Mouse (Mus musculus) forebrain, postnatal 0 days (tissue): ENCODE data around the gene Dop1a. TPM values are rescaled to one million over a fixed set of nuclear protein-coding genes. Genes with fewer than 3 reads are reported as not detected.

Experiments used
- ATAC-seq: fragments of 200-750 bp; cut with Nextera tagmentation; 2 replicates; pipeline ENCODE4 v1.8.0; 2017; ENCODE audit warnings: mild to moderate bottlenecking, moderate library complexity
- DNase-seq: peaks from one replicate; pipeline ENCODE4 v3.0.0-alpha.2; 2015
- H3K27ac ChIP-seq: fragments of 300-500 bp; sonication (generic); 2 replicates; pipeline ENCODE4 v1.5.1; 2014; ENCODE audit warnings: low read depth, mild to moderate bottlenecking, antibody characterized with exemption, low read length, moderate library complexity, mixed read lengths
- H3K27me3 ChIP-seq: fragments of 300-500 bp; sonication (generic); 2 replicates; pipeline ENCODE4 v1.6.1; 2014; ENCODE audit warnings: mild to moderate bottlenecking, low read length, mixed read lengths; ENCODE audit not compliant: insufficient read depth
- H3K36me3 ChIP-seq: fragments of 300-500 bp; sonication (generic); 2 replicates; pipeline ENCODE4 v1.6.1; 2014; ENCODE audit warnings: mild to moderate bottlenecking, moderate library complexity; ENCODE audit not compliant: insufficient read depth
- H3K4me1 ChIP-seq: fragments of 300-500 bp; sonication (generic); 2 replicates; pipeline ENCODE4 v1.6.1; 2014; ENCODE audit warnings: antibody characterized with exemption; ENCODE audit not compliant: insufficient read depth
- H3K4me2 ChIP-seq: fragments of 300-500 bp; sonication (generic); 2 replicates; pipeline ENCODE4 v1.6.1; 2014; ENCODE audit warnings: low read depth, mild to moderate bottlenecking, moderate library complexity
- H3K4me3 ChIP-seq: fragments of 300-500 bp; sonication (generic); 2 replicates; pipeline ENCODE4 v1.5.1; 2014; ENCODE audit warnings: low read depth, low read length, mixed read lengths
- H3K9ac ChIP-seq: fragments of 300-500 bp; sonication (generic); 2 replicates; pipeline ENCODE4 v1.6.1; 2014; ENCODE audit warnings: mild to moderate bottlenecking
- H3K9me3 ChIP-seq: fragments of 300-500 bp; sonication (generic); 2 replicates; pipeline ENCODE4 v1.6.1; 2016; ENCODE audit warnings: low read length
- CTCF ChIP-seq: sonication (generic); IDR thresholded peaks from 2 replicates; pipeline ENCODE4 v1.5.1; 2016; ENCODE audit warnings: antibody characterized with exemption, control low read depth, low read depth
- WGBS: fragments of 180-500 bp; shearing (Covaris S2); extraction: QIAGEN DNeasy Blood & Tissue Kit; methylation state at CpG from one replicate; pipeline ENCODE4 v1.1.7; 2014; 5-methylcytosine and 5-hydroxymethylcytosine counted together
- polyA plus RNA-seq: library from polyadenylated mRNA; unstranded; fragments of >200 nt; fragmentation: Nextera tagmentation; extraction: Ambion mirVana; gene quantifications from 2 replicates; pipeline ENCODE4 v1.2.1, GENCODE M21; 2015
- total RNA-seq: library from RNA; depleted of rRNA; stranded (reverse); fragments of >200 nt; gene quantifications from 2 replicates; pipeline ENCODE4 v1.2.3, GENCODE M21; 2014

Gene Dop1a
- total and polyA plus RNA-seq, 2 experiments from 2014 or later, result 18.2 to 71.1 TPM

DNA sequence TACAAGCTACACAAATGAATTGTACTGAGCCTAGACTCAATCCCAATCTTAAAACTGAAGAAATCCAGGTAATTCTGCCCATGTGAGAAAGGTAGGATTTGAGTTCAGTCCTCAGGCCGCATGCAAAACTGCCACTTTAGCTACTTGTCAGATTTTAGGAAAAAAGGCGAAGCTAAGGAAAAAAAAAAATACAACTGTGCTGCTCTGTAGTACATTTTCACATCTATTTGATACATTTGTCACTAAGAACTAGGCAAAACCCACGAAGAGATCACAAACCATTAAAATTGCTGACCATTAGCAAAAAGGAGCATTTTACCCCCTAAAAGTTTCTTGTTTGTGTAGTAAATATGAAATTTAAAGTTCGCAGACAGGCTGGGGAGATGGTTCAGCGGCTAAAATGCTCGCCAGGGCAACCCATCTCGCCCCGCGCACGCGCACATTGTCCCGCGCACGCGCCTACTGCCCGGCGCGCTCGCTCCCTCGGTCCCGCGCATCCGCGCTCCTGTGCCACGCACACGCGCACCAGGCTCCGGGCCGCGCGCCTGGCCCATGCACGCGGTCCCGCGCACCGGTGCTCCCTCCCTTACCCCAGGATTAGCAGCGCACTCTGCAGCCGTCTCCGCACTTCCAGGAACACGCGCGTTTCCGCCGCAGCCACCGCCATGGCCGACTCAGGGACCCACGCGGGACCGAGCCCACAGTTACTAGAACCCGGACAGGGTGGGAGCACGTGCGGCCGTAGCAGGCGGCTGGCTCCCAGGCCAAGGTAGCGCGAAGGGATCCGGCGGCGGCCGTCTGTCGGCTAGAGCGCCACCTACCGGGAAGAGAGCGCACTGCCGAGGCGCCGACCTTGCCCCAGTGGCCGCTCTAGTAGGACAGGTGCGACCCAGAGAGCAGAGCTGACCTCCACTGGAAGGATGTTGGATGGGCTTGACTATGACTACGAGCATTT, 2.5 kb upstream of the Dop1a start, which contains the start of gene Ube2cbp:
Gene Ube2cbp (minus strand): TSS at position 800 of the 955 bp plus-strand sequence.
- peak within 1 kb of the TSS; percentile 65 for H3K4me3 ChIP-seq
- TF ChIP-seq CTCF, result peak; percentile 96
- H3K27me3 ChIP-seq, result no peaks in the 10 kb centered on the region
- no peaks in the 10 kb centered on the region for H3K9me3 ChIP-seq
- H3K9ac ChIP-seq, result peak within 1 kb of the TSS; percentile 86
- peaks cover 8% of the 10 kb centered on the region; the same call in 1 of the 2 replicates for H3K4me1 ChIP-seq
- H3K4me2 ChIP-seq, result peak within 1 kb of the TSS; percentile 57
- H3K27ac ChIP-seq, result peak within 1 kb of the TSS; percentile 92
- H3K36me3 ChIP-seq, result no peaks in the 10 kb centered on the region
- DNase-seq, result peak; percentile 97
- ATAC-seq, result peak; percentile 82
- 1% methylated on average over 70 of the region's 70 CpGs for WGBS

DNA sequence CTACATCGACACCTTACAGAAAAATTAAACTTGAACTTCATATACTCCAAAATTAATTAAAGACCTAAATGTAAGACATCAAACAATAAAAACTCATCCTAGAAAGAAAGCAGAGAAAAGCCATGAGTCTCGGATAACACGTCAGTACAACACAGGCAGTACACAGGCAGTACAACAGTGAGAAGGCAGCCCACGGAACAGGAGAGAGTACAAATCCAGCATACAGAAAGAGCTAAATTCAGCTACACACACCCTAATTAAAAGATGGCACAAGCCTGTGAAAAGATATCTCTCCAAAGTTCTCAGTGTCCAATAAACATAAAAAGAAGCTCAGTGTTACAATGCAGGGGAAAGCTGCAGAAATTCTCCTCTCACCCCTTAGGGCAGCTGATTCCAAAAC, 9.0 kb downstream of the Dop1a start:
- 80% methylated on average over 4 of the region's 4 CpGs for WGBS
- ATAC-seq, result no peak

DNA sequence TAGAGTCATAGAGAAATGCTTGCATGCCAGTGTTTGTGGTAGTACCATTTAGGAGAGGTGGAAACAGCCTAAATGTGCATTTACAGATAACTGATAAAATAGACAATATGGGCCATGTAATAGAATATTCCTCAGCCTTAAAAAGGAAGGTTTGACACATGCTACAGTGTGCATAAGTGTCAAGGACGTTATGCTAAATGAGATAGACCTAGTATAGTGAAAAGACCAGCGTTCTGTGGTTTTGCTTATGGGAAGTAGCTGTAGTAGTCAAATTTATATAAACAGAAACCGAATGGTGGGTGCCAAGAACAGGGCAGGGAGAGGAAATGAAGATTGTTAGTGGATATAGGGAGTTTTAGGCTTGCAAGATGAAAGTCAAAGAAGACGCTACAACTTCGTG, 9.8 kb downstream of the Dop1a start:
- no peak overlapping the region for H3K4me3 ChIP-seq
- TF ChIP-seq CTCF, result no peak
- no peaks in the 10 kb centered on the region for H3K27me3 ChIP-seq
- no peaks in the 10 kb centered on the region for H3K9me3 ChIP-seq
- 79% methylated on average over 5 of the region's 5 CpGs for WGBS
- H3K27ac ChIP-seq, result no peak overlapping the region
- H3K4me2 ChIP-seq, result no peak overlapping the region
- no peak for ATAC-seq
- no peaks in the 10 kb centered on the region for H3K4me1 ChIP-seq
- no peak for DNase-seq
- no peaks in the 10 kb centered on the region for H3K36me3 ChIP-seq
- no peak overlapping the region for H3K9ac ChIP-seq

More for the DNA sequence above, 9.0 kb downstream of the Dop1a start:
- H3K4me1 ChIP-seq, result no peaks in the 10 kb centered on the region
- DNase-seq, result no peak
- no peak overlapping the region for H3K4me3 ChIP-seq
- H3K36me3 ChIP-seq, result no peaks in the 10 kb centered on the region
- H3K9ac ChIP-seq, result no peak overlapping the region
- TF ChIP-seq CTCF, result no peak
- H3K9me3 ChIP-seq, result no peaks in the 10 kb centered on the region
- no peak overlapping the region for H3K27ac ChIP-seq
- H3K27me3 ChIP-seq, result no peaks in the 10 kb centered on the region
- H3K4me2 ChIP-seq, result no peak overlapping the region

DNA sequence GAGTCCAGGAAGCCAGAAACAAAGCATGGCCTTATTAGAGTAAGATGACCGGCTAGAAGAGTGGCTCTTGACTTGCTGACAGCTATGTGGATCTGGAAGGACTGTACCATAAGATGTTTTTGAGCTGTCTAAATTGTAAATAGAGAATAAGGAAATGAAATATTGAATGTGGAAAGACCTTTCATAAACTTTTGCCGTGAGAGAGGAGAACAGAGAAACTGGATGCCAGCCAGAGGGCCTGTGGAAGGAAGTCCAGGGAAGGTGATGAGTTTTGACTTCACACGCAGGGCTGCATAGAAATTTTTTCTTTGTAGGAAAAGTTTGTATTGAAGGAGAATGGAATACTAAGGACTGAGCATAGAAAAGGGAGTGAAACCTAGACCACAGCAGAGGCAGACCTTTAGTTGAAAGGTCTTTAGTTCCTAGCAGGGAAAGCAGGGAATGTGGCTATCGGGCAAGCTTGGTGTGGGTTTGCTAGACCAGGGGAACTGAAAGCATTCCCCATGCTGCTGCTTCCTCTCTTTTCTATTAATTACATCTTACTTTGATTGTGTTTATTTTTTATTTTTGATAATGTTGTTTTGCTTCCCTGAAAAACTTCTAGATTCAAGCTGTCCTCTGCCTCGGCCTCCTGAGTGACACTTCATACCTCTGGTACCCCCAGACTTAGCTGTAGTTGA, 11.6 kb downstream of the Dop1a start:
- no peak for ATAC-seq
- H3K9me3 ChIP-seq, result no peaks in the 10 kb centered on the region
- no peak for TF ChIP-seq CTCF
- no peak overlapping the region for H3K9ac ChIP-seq
- H3K27me3 ChIP-seq, result no peaks in the 10 kb centered on the region
- H3K4me1 ChIP-seq, result no peaks in the 10 kb centered on the region
- WGBS, result 81% methylated on average over 5 of the region's 5 CpGs
- DNase-seq, result no peak
- H3K27ac ChIP-seq, result no peak overlapping the region
- H3K4me2 ChIP-seq, result no peak overlapping the region
- no peak overlapping the region for H3K4me3 ChIP-seq
- H3K36me3 ChIP-seq, result no peaks in the 10 kb centered on the region

DNA sequence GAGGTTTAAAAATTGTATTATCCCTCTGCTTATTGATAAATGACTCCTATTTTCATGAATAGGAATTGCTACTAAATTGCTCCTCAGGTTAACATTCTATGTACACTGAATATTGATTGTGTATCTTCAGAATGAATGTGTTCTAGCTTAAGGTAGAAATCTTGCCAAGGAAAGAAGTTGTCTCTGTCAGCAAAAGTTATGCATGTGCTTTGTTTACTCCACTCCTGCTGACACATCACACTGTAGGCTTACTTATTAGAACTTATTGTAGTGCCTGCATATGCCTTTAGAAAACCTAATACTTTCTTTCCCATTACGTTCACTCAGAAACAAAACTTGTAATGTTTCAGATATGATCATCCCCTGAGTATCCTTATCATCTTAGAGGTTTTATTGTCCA, 15.3 kb downstream of the Dop1a start:
- no peak overlapping the region for H3K4me3 ChIP-seq
- no peak overlapping the region for H3K9ac ChIP-seq
- H3K9me3 ChIP-seq, result no peaks in the 10 kb centered on the region
- DNase-seq (no peak), ATAC-seq (no peak)
- H3K27ac ChIP-seq, result no peak overlapping the region
- WGBS, result 82% methylated on average over 1 of the region's 1 CpGs
- no peaks in the 10 kb centered on the region for H3K36me3 ChIP-seq
- no peaks in the 10 kb centered on the region for H3K27me3 ChIP-seq
- no peak for TF ChIP-seq CTCF
- H3K4me1 ChIP-seq, result no peaks in the 10 kb centered on the region
- H3K4me2 ChIP-seq, result no peak overlapping the region

GRCm38 (mm10) chr9:86491740-86492139, 24.8 kb downstream of the Dop1a start:
- H3K4me1 ChIP-seq, result no peaks in the 10 kb centered on the region
- H3K27ac ChIP-seq, result no peak overlapping the region
- H3K36me3 ChIP-seq, result peaks cover 38% of the 10 kb centered on the region
- no peaks in the 10 kb centered on the region for H3K27me3 ChIP-seq
- H3K4me2 ChIP-seq, result no peak overlapping the region
- H3K9me3 ChIP-seq, result no peaks in the 10 kb centered on the region
- WGBS, result 86% methylated on average over 2 of the region's 2 CpGs
- H3K4me3 ChIP-seq, result no peak overlapping the region
- TF ChIP-seq CTCF, result no peak
- no peak for DNase-seq
- no peak for ATAC-seq
- no peak overlapping the region for H3K9ac ChIP-seq

- Histone ChIP-seq H3K27me3 (no peaks in the 10 kb centered on the region), H3K9ac (no peak overlapping the region), H3K4me1 (no peaks in the 10 kb centered on the region), H3K4me2 (no peak overlapping the region), H3K4me3 (no peak overlapping the region), H3K27ac (no peak overlapping the region), H3K36me3 (peaks cover 48% of the 10 kb centered on the region), H3K9me3 (no peaks in the 10 kb centered on the region)
- ATAC-seq (no peak), DNase-seq (no peak)
- WGBS, result 92% methylated on average over 4 of the region's 4 CpGs
- no peak for TF ChIP-seq CTCF
Observed at GRCm38 (mm10) chr9:86496261-86496660, 29.3 kb downstream of the Dop1a start.
